Mouse (Mus musculus) hindbrain, embryonic 15.5 days (tissue): ENCODE results near the gene Usp20. TPM values are rescaled to one million over a fixed set of nuclear protein-coding genes. Genes with fewer than 3 reads are reported as not detected.
A peak's percentile ranks its signal among the peaks of the same experiment; 100 is the strongest.

ENCODE experiments used
- ATAC-seq: fragments of 200-750 bp; cut with Nextera tagmentation; 2 replicates; pipeline ENCODE4 v1.8.0; 2017; ENCODE audit warnings: low read depth, moderate number of reproducible peaks, moderate TSS enrichment; ENCODE audit not compliant: low FRiP score
- H3K27ac ChIP-seq: fragments of 300-500 bp; sonication (generic); replicated peaks from 2 replicates; pipeline ENCODE4 v1.5.1; 2015; ENCODE audit warnings: mild to moderate bottlenecking, inconsistent platforms
- H3K27me3 ChIP-seq: fragments of 300-500 bp; sonication (generic); 2 replicates; pipeline ENCODE4 v1.6.1; 2015; ENCODE audit warnings: control low read depth, inconsistent platforms
- H3K36me3 ChIP-seq: fragments of 300-500 bp; sonication (generic); 2 replicates; pipeline ENCODE4 v1.6.1; 2015; ENCODE audit warnings: control low read depth, inconsistent platforms
- H3K4me1 ChIP-seq: fragments of 300-500 bp; sonication (generic); replicated peaks from 2 replicates; pipeline ENCODE4 v1.6.1; 2015; ENCODE audit warnings: control low read depth, inconsistent platforms
- H3K4me2 ChIP-seq: fragments of 300-500 bp; sonication (generic); 2 replicates; pipeline ENCODE4 v1.6.1; 2015; ENCODE audit warnings: moderate library complexity, mild to moderate bottlenecking, inconsistent platforms
- H3K4me3 ChIP-seq: fragments of 300-500 bp; sonication (generic); 2 replicates; pipeline ENCODE4 v1.5.1; 2015; ENCODE audit warnings: mild to moderate bottlenecking, inconsistent platforms
- H3K9ac ChIP-seq: fragments of 300-500 bp; sonication (generic); 2 replicates; pipeline ENCODE4 v1.6.1; 2015; ENCODE audit warnings: inconsistent platforms
- H3K9me3 ChIP-seq: fragments of 300-500 bp; sonication (generic); 2 replicates; pipeline ENCODE4 v1.6.1; 2016; ENCODE audit warnings: control low read depth, inconsistent platforms
- WGBS: fragments of 180-500 bp; shearing (Covaris S2); methylation state at CpG from one replicate; pipeline ENCODE4 v1.1.7; 2015; 5-methylcytosine and 5-hydroxymethylcytosine counted together
- polyA plus RNA-seq: library from polyadenylated mRNA; unstranded; fragments of >200 nt; fragmentation: Nextera tagmentation; extraction: Ambion mirVana; gene quantifications from 2 replicates; pipeline ENCODE4 v1.2.1, GENCODE M21; 2015

Gene Usp20
- polyA plus RNA-seq, 1 experiment from 2014 or later, result 50.5 TPM

GRCm38 (mm10) chr2:30995432-30995996 is 13.4 kb downstream of the Usp20 start:
- no peak overlapping the region for H3K4me3 ChIP-seq
- no peak for ATAC-seq
- no peaks in the 10 kb centered on the region for H3K27me3 ChIP-seq
- no peak overlapping the region for H3K4me2 ChIP-seq
- WGBS, result 77% methylated on average over 11 of the region's 11 CpGs
- H3K36me3 ChIP-seq, result peaks cover 6% of the 10 kb centered on the region; the same call in 1 of the 2 replicates
- H3K9ac ChIP-seq, result no peak overlapping the region
- H3K27ac ChIP-seq, result no peak overlapping the region
- no peaks in the 10 kb centered on the region for H3K9me3 ChIP-seq
- H3K4me1 ChIP-seq, result no peaks in the 10 kb centered on the region

- H3K4me1 ChIP-seq, result no peaks in the 10 kb centered on the region
- peaks cover 20% of the 10 kb centered on the region for H3K36me3 ChIP-seq
- no peak overlapping the region for H3K4me3 ChIP-seq
- WGBS, result 64% methylated on average over 8 of the region's 8 CpGs
- ATAC-seq, result no peak
- H3K27ac ChIP-seq, result 0 out of 2 replicates have a peak overlapping the region, but pooled peaks have one; percentile 1
- no peak overlapping the region for H3K4me2 ChIP-seq
- no peaks in the 10 kb centered on the region for H3K9me3 ChIP-seq
- H3K27me3 ChIP-seq, result no peaks in the 10 kb centered on the region
- no peak overlapping the region for H3K9ac ChIP-seq
Measured at GRCm38 (mm10) chr2:30998443-30999260, 16.6 kb downstream of the Usp20 start.

GRCm38 (mm10) chr2:31002857-31003256 is 20.8 kb downstream of the Usp20 start:
- Histone ChIP-seq H3K27me3 (no peaks in the 10 kb centered on the region), H3K27ac (no peak overlapping the region), H3K9me3 (no peaks in the 10 kb centered on the region), H3K4me2 (no peak overlapping the region), H3K4me3 (no peak overlapping the region), H3K36me3 (peaks cover 25% of the 10 kb centered on the region), H3K9ac (no peak overlapping the region), H3K4me1 (no peaks in the 10 kb centered on the region)
- 96% methylated on average over 10 of the region's 10 CpGs for WGBS
- ATAC-seq, result no peak

- WGBS, result 94% methylated on average over 2 of the region's 2 CpGs
- no peak for ATAC-seq
Measured at GRCm38 (mm10) chr2:31005453-31005852, 23.4 kb downstream of the Usp20 start.

GRCm38 (mm10) chr2:31006434-31006833 is 24.4 kb downstream of the Usp20 start:
- no peaks in the 10 kb centered on the region for H3K9me3 ChIP-seq
- H3K27ac ChIP-seq, result no peak overlapping the region
- no peak overlapping the region for H3K4me3 ChIP-seq
- no peak overlapping the region for H3K9ac ChIP-seq
- H3K4me2 ChIP-seq, result no peak overlapping the region
- 78% methylated on average over 5 of the region's 5 CpGs for WGBS
- peaks cover 28% of the 10 kb centered on the region for H3K36me3 ChIP-seq
- ATAC-seq, result no peak
- no peaks in the 10 kb centered on the region for H3K27me3 ChIP-seq
- no peaks in the 10 kb centered on the region for H3K4me1 ChIP-seq

More at GRCm38 (mm10) chr2:31005453-31005852, 23.4 kb downstream of the Usp20 start:
- no peak overlapping the region for H3K4me2 ChIP-seq
- H3K9me3 ChIP-seq, result no peaks in the 10 kb centered on the region
- H3K36me3 ChIP-seq, result peaks cover 28% of the 10 kb centered on the region
- no peaks in the 10 kb centered on the region for H3K27me3 ChIP-seq
- no peak overlapping the region for H3K9ac ChIP-seq
- H3K27ac ChIP-seq, result no peak overlapping the region
- H3K4me3 ChIP-seq, result no peak overlapping the region
- H3K4me1 ChIP-seq, result no peaks in the 10 kb centered on the region

GRCm38 (mm10) chr2:31007208-31007607 is 25.1 kb downstream of the Usp20 start:
- Histone ChIP-seq H3K36me3 (peaks cover 22% of the 10 kb centered on the region; the same call in 1 of the 2 replicates), H3K27me3 (no peaks in the 10 kb centered on the region), H3K27ac (no peak overlapping the region), H3K4me2 (no peak overlapping the region), H3K9ac (no peak overlapping the region), H3K4me1 (no peaks in the 10 kb centered on the region), H3K9me3 (no peaks in the 10 kb centered on the region), H3K4me3 (no peak overlapping the region)
- 91% methylated on average over 5 of the region's 5 CpGs for WGBS
- no peak for ATAC-seq

GRCm38 (mm10) chr2:31013371-31014120 is 31.5 kb downstream of the Usp20 start:
- peaks cover 28% of the 10 kb centered on the region for H3K36me3 ChIP-seq
- no peak overlapping the region for H3K4me3 ChIP-seq
- no peaks in the 10 kb centered on the region for H3K27me3 ChIP-seq
- 83% methylated on average over 14 of the region's 14 CpGs for WGBS
- H3K27ac ChIP-seq, result no peak overlapping the region
- no peak overlapping the region for H3K4me2 ChIP-seq
- H3K4me1 ChIP-seq, result no peaks in the 10 kb centered on the region
- H3K9ac ChIP-seq, result no peak overlapping the region
- no peaks in the 10 kb centered on the region for H3K9me3 ChIP-seq
- no peak for ATAC-seq

- no peak overlapping the region for H3K4me3 ChIP-seq
- 95% methylated on average over 18 of the region's 18 CpGs for WGBS
- H3K4me1 ChIP-seq, result no peaks in the 10 kb centered on the region
- H3K36me3 ChIP-seq, result peaks cover 51% of the 10 kb centered on the region
- no peak for ATAC-seq
- no peaks in the 10 kb centered on the region for H3K9me3 ChIP-seq
- H3K9ac ChIP-seq, result no peak overlapping the region
- H3K4me2 ChIP-seq, result no peak overlapping the region
- no peaks in the 10 kb centered on the region for H3K27me3 ChIP-seq
- H3K27ac ChIP-seq, result no peak overlapping the region
Measured at GRCm38 (mm10) chr2:31017625-31018317, 35.7 kb downstream of the Usp20 start.

- H3K4me3 ChIP-seq, result no peak overlapping the region
- 85% methylated on average over 8 of the region's 8 CpGs for WGBS
- H3K9ac ChIP-seq, result no peak overlapping the region
- H3K36me3 ChIP-seq, result peaks cover 51% of the 10 kb centered on the region
- H3K27ac ChIP-seq, result no peak overlapping the region
- no peaks in the 10 kb centered on the region for H3K9me3 ChIP-seq
- H3K4me1 ChIP-seq, result no peaks in the 10 kb centered on the region
- no peaks in the 10 kb centered on the region for H3K27me3 ChIP-seq
- no peak overlapping the region for H3K4me2 ChIP-seq
- no peak for ATAC-seq
Measured at GRCm38 (mm10) chr2:31018519-31018918, 36.4 kb downstream of the Usp20 start.

GRCm38 (mm10) chr2:31019011-31019410 is 36.9 kb downstream of the Usp20 start:
- Histone ChIP-seq H3K9ac (no peak overlapping the region), H3K4me2 (no peak overlapping the region), H3K27me3 (no peaks in the 10 kb centered on the region), H3K4me1 (no peaks in the 10 kb centered on the region), H3K36me3 (peaks cover 51% of the 10 kb centered on the region), H3K9me3 (no peaks in the 10 kb centered on the region), H3K27ac (no peak overlapping the region), H3K4me3 (no peak overlapping the region)
- 90% methylated on average over 8 of the region's 8 CpGs for WGBS
- no peak for ATAC-seq

- WGBS, result 89% methylated on average over 2 of the region's 2 CpGs
- H3K4me3 ChIP-seq, result no peak overlapping the region
- no peak overlapping the region for H3K9ac ChIP-seq
- no peak overlapping the region for H3K27ac ChIP-seq
- no peaks in the 10 kb centered on the region for H3K4me1 ChIP-seq
- no peak for ATAC-seq
- no peaks in the 10 kb centered on the region for H3K9me3 ChIP-seq
- H3K36me3 ChIP-seq, result peaks cover 51% of the 10 kb centered on the region
- H3K4me2 ChIP-seq, result no peak overlapping the region
- no peaks in the 10 kb centered on the region for H3K27me3 ChIP-seq
Measured at GRCm38 (mm10) chr2:31020202-31020601, 38.1 kb downstream of the Usp20 start.
